Mouse (Mus musculus) embryonic facial prominence, embryonic 14.5 days (tissue): ENCODE data around the gene Trappc10. TPM values are rescaled to one million over a fixed set of nuclear protein-coding genes. Genes with fewer than 3 reads are reported as not detected.
A peak's percentile ranks its signal among the peaks of the same experiment; 100 is the strongest.

Source experiments
- ATAC-seq: fragments of 200-750 bp; cut with Nextera tagmentation; 2 replicates; pipeline ENCODE4 v1.8.0; 2017; ENCODE audit warnings: low read depth, moderate number of reproducible peaks, moderate TSS enrichment
- DNase-seq: peaks from one replicate; pipeline ENCODE4 v3.0.0-alpha.2; 2015; ENCODE audit warnings: low spot score
- H3K27ac ChIP-seq: fragments of 300-500 bp; sonication (generic); replicated peaks from 2 replicates; pipeline ENCODE4 v1.5.1; 2014; ENCODE audit warnings: low read depth, mild to moderate bottlenecking, low read length, moderate library complexity
- H3K27me3 ChIP-seq: fragments of 300-500 bp; sonication (generic); replicated peaks from 2 replicates; pipeline ENCODE4 v1.6.1; 2014; ENCODE audit warnings: low read length; ENCODE audit not compliant: control insufficient read depth, insufficient read depth
- H3K36me3 ChIP-seq: fragments of 300-500 bp; sonication (generic); 2 replicates; pipeline ENCODE4 v1.6.1; 2014; ENCODE audit warnings: low read length, mixed read lengths; ENCODE audit not compliant: control insufficient read depth, insufficient read depth
- H3K4me1 ChIP-seq: fragments of 300-500 bp; sonication (generic); 2 replicates; pipeline ENCODE4 v1.6.1; 2014; ENCODE audit warnings: antibody characterized with exemption, low read length; ENCODE audit not compliant: control insufficient read depth, insufficient read depth
- H3K4me2 ChIP-seq: fragments of 300-500 bp; sonication (generic); 2 replicates; pipeline ENCODE4 v1.6.1; 2014; ENCODE audit warnings: low read depth, mild to moderate bottlenecking, low read length, moderate library complexity, mixed read lengths
- H3K4me3 ChIP-seq: fragments of 300-500 bp; sonication (generic); 2 replicates; pipeline ENCODE4 v1.5.1; 2014; ENCODE audit warnings: low read depth, mild to moderate bottlenecking, low read length
- H3K9ac ChIP-seq: fragments of 300-500 bp; sonication (generic); 2 replicates; pipeline ENCODE4 v1.6.1; 2014; ENCODE audit warnings: low read depth, mild to moderate bottlenecking, low read length, moderate library complexity, mixed read lengths
- H3K9me3 ChIP-seq: fragments of 300-500 bp; sonication (generic); 2 replicates; pipeline ENCODE4 v1.6.1; 2016; ENCODE audit warnings: low read length; ENCODE audit not compliant: control insufficient read depth
- WGBS: fragments of 180-500 bp; shearing (Covaris S2); extraction: QIAGEN DNeasy Blood & Tissue Kit; methylation state at CpG from one replicate; pipeline ENCODE4 v1.1.7; 2014; 5-methylcytosine and 5-hydroxymethylcytosine counted together
- polyA plus RNA-seq: library from polyadenylated mRNA; unstranded; fragments of >200 nt; fragmentation: Nextera tagmentation; extraction: Ambion mirVana; gene quantifications from 2 replicates; pipeline ENCODE4 v1.2.1, GENCODE M21; 2014

Trappc10 gene
- polyA plus RNA-seq, 1 experiment from 2014 or later, result 17.4 TPM

DNA sequence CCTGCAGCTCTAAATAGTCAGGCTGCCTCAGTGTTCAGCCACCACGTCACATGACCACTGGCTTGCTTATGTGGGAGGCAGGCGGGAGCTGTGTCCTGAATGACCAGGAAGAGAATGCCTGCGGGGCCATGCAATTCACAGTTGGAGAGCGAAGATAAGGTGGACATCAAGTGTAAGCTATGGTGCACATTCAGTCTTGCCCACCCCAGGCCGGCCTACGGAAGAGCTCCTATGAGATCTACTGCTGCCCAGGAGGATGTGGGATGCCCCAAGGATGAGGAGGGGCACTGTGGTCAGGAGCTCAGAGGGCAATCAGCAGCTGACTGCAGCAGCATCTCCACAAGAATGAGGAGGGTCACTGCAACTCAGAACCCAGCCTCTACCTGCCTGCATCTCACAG is 41.0 kb upstream of the Trappc10 start:
- 86% methylated on average over 6 of the region's 6 CpGs for WGBS
- Histone ChIP-seq H3K4me3 (no peak overlapping the region), H3K27me3 (no peaks in the 10 kb centered on the region), H3K4me2 (no peak overlapping the region), H3K36me3 (peaks cover 67% of the 10 kb centered on the region), H3K9me3 (no peaks in the 10 kb centered on the region), H3K27ac (no peak overlapping the region), H3K9ac (no peak overlapping the region), H3K4me1 (no peaks in the 10 kb centered on the region)
- ATAC-seq, result no peak
- no peak for DNase-seq

DNA sequence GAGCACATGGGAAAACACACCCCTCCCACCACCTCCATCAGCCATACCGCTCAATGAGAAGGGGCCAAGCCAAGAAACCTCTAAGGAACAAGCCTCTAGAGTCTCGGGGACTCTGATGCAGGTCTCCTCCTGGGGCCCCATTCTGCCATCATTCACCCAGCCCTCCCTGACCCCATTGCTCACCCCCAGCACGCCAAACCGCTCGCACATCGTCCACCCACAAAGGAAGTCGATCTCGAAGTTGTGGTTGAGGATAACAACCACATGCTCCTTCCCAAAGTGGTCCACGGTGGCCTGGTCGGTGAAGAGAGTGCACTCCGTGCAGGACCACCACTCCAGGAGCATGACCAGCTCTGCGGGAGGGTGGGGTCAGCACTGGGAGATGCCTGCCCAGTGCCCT is 40.4 kb upstream of the Trappc10 start:
- Histone ChIP-seq H3K27ac (no peak overlapping the region), H3K9me3 (no peaks in the 10 kb centered on the region), H3K9ac (no peak overlapping the region), H3K36me3 (peaks cover 71% of the 10 kb centered on the region), H3K4me1 (no peaks in the 10 kb centered on the region), H3K4me3 (no peak overlapping the region), H3K4me2 (no peak overlapping the region), H3K27me3 (no peaks in the 10 kb centered on the region)
- no peak for DNase-seq
- WGBS, result 88% methylated on average over 12 of the region's 12 CpGs
- ATAC-seq, result no peak

DNA sequence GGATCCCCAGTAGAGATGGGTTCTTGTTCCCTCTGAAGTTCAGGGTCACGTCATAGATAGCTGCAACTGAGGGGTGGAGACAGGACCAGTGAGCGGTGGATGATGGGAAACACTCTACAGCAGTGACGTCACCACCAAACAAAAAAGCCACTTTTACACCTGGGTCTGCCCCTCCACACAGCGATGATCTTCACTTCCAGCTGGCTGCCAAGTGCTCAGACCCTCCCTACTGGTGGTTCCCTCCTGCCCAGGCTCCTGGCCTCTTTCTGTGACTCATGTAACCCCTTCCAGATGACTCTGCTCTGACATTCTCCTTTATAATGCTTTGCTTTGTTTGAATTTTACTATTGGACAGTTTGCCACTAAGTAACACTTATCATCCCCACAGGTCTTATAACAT is 38.0 kb upstream of the Trappc10 start:
- DNase-seq (no peak), ATAC-seq (no peak)
- peaks cover 79% of the 10 kb centered on the region for H3K36me3 ChIP-seq
- WGBS, result 88% methylated on average over 4 of the region's 4 CpGs
- H3K4me1 ChIP-seq, result no peaks in the 10 kb centered on the region
- no peak overlapping the region for H3K4me3 ChIP-seq
- no peak overlapping the region for H3K27ac ChIP-seq
- no peaks in the 10 kb centered on the region for H3K27me3 ChIP-seq
- no peaks in the 10 kb centered on the region for H3K9me3 ChIP-seq
- H3K9ac ChIP-seq, result no peak overlapping the region
- H3K4me2 ChIP-seq, result no peak overlapping the region

DNA sequence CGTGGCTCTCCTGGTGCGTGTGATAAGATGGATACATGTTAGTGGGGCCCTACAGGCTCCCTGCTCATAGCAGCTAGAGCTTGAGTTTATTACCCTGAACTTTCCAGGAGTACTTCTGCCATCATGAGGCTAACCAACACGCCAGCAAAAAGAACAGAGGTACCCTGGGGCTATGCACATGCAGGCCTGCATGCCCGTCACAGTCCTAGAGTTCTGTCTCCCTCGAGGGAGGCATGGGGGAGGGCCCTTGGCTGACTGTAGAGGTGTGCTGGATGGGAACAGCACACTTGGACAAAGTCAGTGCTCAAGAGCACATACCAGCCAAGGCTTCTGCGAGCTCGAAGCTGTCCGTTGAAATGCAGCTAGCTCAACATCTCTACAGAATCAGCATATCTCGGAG is 36.0 kb upstream of the Trappc10 start:
- Histone ChIP-seq H3K9ac (no peak overlapping the region), H3K4me1 (no peaks in the 10 kb centered on the region), H3K27ac (no peak overlapping the region), H3K36me3 (peaks cover 71% of the 10 kb centered on the region), H3K4me2 (no peak overlapping the region), H3K27me3 (no peaks in the 10 kb centered on the region), H3K9me3 (no peaks in the 10 kb centered on the region), H3K4me3 (no peak overlapping the region)
- ATAC-seq (no peak), DNase-seq (no peak)
- 85% methylated on average over 9 of the region's 9 CpGs for WGBS

DNA sequence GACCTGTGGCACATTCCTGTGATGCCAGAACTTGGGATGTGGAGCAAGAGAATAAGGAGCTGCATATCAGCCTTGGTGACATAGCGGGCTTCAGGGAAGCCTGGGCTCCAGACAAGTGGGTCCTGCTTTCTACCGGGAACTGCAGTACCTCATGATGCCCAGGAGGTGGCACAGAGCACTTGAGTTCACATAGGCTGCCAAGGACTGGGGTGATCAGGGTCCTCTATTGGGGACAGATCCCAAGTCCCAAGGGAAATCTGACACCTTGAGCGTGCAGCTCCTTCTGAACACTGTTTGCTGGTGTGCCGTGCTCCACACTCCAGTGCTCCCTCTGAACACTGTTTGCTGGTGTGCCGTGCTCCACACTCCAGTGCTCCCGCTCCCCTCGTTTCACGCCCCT is 34.8 kb upstream of the Trappc10 start:
- Histone ChIP-seq H3K9me3 (no peaks in the 10 kb centered on the region), H3K4me2 (no peak overlapping the region), H3K36me3 (peaks cover 68% of the 10 kb centered on the region), H3K4me1 (no peaks in the 10 kb centered on the region), H3K9ac (no peak overlapping the region), H3K4me3 (no peak overlapping the region), H3K27me3 (no peaks in the 10 kb centered on the region), H3K27ac (no peak overlapping the region)
- WGBS, result 53% methylated on average over 8 of the region's 8 CpGs
- DNase-seq (peak; percentile 85), ATAC-seq (peak; percentile 67)

DNA sequence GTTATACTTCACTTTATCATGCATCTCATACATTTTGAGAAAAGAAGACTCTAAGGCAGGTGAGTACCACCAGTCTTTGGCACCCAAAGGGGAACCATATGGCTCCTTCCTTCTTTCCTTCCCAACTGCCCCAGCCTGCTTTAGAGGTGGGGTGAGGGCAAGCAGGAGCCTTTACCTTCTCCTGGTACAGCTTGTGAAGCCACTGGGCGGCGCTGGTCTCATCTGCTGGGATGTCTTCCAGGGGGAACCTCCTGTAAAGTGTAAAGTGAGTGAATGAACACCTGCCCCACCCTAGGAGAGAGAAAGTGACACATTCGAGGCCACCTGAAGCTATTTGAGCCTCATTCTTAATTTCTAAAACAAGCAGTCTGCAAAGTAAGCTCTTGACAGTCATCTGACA is 33.4 kb upstream of the Trappc10 start:
- 63% methylated on average over 3 of the region's 3 CpGs for WGBS
- no peak overlapping the region for H3K4me2 ChIP-seq
- ATAC-seq (no peak), DNase-seq (no peak)
- no peaks in the 10 kb centered on the region for H3K27me3 ChIP-seq
- H3K9me3 ChIP-seq, result no peaks in the 10 kb centered on the region
- H3K4me1 ChIP-seq, result no peaks in the 10 kb centered on the region
- H3K27ac ChIP-seq, result no peak overlapping the region
- H3K4me3 ChIP-seq, result no peak overlapping the region
- H3K36me3 ChIP-seq, result peaks cover 67% of the 10 kb centered on the region
- no peak overlapping the region for H3K9ac ChIP-seq

DNA sequence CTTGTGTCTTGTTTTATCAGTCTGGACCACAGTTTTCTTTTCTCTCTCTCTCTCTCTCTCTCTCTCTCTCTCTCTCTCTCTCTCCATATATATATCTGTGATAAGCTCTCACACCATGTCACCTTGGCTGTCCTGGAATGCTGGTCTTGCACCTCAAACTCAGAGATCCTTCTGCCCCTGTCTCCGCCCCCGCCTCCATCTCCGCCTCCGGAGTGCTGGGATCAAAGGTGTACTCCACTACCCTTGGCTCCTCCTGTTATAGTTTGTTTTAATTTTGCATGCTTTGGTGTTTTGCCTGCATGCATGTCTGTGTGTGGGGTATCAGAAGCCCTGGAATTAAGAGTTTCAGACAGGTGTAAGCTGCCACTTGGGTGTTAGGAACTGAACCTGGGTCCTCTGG is 31.8 kb upstream of the Trappc10 start:
- Histone ChIP-seq H3K9me3 (no peaks in the 10 kb centered on the region), H3K4me3 (no peak overlapping the region), H3K4me2 (no peak overlapping the region), H3K9ac (no peak overlapping the region), H3K27ac (no peak overlapping the region), H3K36me3 (peaks cover 68% of the 10 kb centered on the region), H3K4me1 (no peaks in the 10 kb centered on the region), H3K27me3 (no peaks in the 10 kb centered on the region)
- ATAC-seq, result no peak
- 93% methylated on average over 4 of the region's 4 CpGs for WGBS
- DNase-seq, result no peak

DNA sequence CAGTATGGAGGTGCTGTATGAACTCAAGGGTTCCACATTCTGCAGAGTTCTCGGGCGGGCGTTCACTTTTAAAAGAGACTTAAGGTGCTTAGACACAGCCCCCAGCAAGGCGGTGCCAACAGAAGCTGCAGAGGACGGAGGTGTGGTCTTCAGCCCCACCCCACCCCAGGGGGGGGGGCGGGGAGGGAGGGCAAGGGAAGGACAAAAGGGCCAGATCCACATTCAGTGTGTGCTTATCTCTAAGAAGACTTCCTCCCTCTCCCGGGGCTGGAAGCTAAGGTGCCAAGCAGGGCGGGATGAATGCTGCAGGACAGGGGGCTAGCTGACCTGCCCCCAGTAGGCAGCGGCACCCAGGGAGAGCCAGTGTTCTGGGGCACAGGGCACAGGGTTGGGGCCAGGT is 28.5 kb upstream of the Trappc10 start:
- H3K36me3 ChIP-seq, result peaks cover 49% of the 10 kb centered on the region
- H3K4me3 ChIP-seq, result no peak overlapping the region
- no peak overlapping the region; the same call in 1 of the 2 replicates for H3K9ac ChIP-seq
- H3K4me2 ChIP-seq, result no peak overlapping the region
- H3K9me3 ChIP-seq, result no peaks in the 10 kb centered on the region
- no peak overlapping the region for H3K27ac ChIP-seq
- ATAC-seq (no peak), DNase-seq (no peak)
- no peaks in the 10 kb centered on the region for H3K27me3 ChIP-seq
- no peaks in the 10 kb centered on the region for H3K4me1 ChIP-seq
- WGBS, result 25% methylated on average over 8 of the region's 9 CpGs

DNA sequence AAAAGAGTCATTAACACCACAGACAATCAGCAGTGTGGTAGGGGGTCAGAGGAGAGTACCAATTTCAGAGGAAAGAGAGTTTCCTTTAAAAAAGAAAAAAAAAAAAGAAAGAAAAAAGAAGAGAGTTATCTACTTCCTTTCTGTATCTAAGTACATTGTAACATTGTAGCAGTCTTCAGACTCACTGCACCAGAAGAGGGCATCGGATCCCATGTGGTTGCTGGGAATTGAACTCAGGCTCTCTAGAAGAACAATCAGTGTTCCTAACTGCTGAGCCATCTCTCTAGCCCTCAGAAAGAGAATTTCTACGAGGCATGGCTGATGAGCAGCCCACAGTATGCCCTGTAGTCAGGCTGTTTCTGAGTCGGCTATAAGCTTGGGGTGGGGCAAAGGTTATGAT is 21.4 kb upstream of the Trappc10 start:
- no peak overlapping the region for H3K9ac ChIP-seq
- H3K36me3 ChIP-seq, result no peaks in the 10 kb centered on the region
- DNase-seq (no peak), ATAC-seq (no peak)
- no peaks in the 10 kb centered on the region for H3K4me1 ChIP-seq
- H3K4me2 ChIP-seq, result no peak overlapping the region
- H3K27ac ChIP-seq, result no peak overlapping the region
- WGBS, result 78% methylated on average over 3 of the region's 3 CpGs
- no peaks in the 10 kb centered on the region for H3K9me3 ChIP-seq
- H3K27me3 ChIP-seq, result no peaks in the 10 kb centered on the region
- H3K4me3 ChIP-seq, result no peak overlapping the region
